Mouse (Mus musculus) heart, adult 2 months (tissue): ENCODE measurements at regions not wholly inside any gene's neighbourhood (a gene's known extent, or its start where the extent isn't known, plus 50 kb on each side); places are given as distances from the start of the nearest gene placed in this dataset.

Experiments used
- DNase-seq, 2 experiments: peaks; one replicate each; pipeline ENCODE4 v3.0.0; 2021
- H3K27ac ChIP-seq: fragments of 200-600 bp; 2 replicates; pipeline ENCODE4 v1.8.1; 2022
- H3K27me3 ChIP-seq: fragments of 200-500 bp; 2 replicates; pipeline ENCODE4 v1.6.1; 2012; ENCODE audit warnings: mild to moderate bottlenecking, low read length, inconsistent platforms, mixed read lengths; ENCODE audit not compliant: control insufficient read depth, insufficient read depth
- H3K36me3 ChIP-seq: fragments of 200-500 bp; 2 replicates; pipeline ENCODE4 v1.6.1; 2012; ENCODE audit warnings: low read length, inconsistent platforms; ENCODE audit not compliant: control insufficient read depth, insufficient read depth
- H3K4me1 ChIP-seq: fragments of 200-500 bp; 2 replicates; pipeline ENCODE4 v1.6.1; 2011; ENCODE audit warnings: low read length; ENCODE audit not compliant: control insufficient read depth, insufficient read depth
- H3K4me3 ChIP-seq: fragments of 200-600 bp; 2 replicates; pipeline ENCODE4 v1.8.1; 2022
- H3K79me2 ChIP-seq: fragments of 200-500 bp; replicated peaks from 2 replicates; pipeline ENCODE4 v1.6.1; 2012; ENCODE audit warnings: mild to moderate bottlenecking, inconsistent platforms, low read length, moderate library complexity, mixed read lengths; ENCODE audit not compliant: control insufficient read depth, insufficient read depth
- H3K9ac ChIP-seq: fragments of 200-500 bp; 2 replicates; pipeline ENCODE4 v1.6.1; 2012; ENCODE audit warnings: low read depth, mild to moderate bottlenecking, control low read depth, inconsistent platforms, low read length, mixed read lengths
- CTCF ChIP-seq: fragments of 200-600 bp; IDR thresholded peaks from 2 replicates; pipeline ENCODE4 v1.8.1; 2022; ENCODE audit warnings: antibody characterized with exemption, mild to moderate bottlenecking, moderate library complexity
- EP300 ChIP-seq: fragments of 200-500 bp; IDR thresholded peaks from 2 replicates; pipeline ENCODE4 v1.6.1; 2011; ENCODE audit warnings: low read depth, low read length, control low read depth; ENCODE audit not compliant: insufficient read depth
- POLR2A ChIP-seq: fragments of 200-500 bp; IDR thresholded peaks from 2 replicates; pipeline ENCODE4 v1.6.1; 2011; ENCODE audit warnings: mild to moderate bottlenecking, low read depth, low read length, control low read depth; ENCODE audit not compliant: insufficient read depth
- WGBS: fragments of 180-500 bp; shearing (Covaris S2); methylation state at CpG from one replicate; pipeline ENCODE4 v1.1.7; 2018; 5-methylcytosine and 5-hydroxymethylcytosine counted together
- intact Hi-C: fragments of 180-260 bp; cut with DNase I; formaldehyde crosslinking; loops from one replicate; pipeline ENCODE4 v1.15.1; 2025

GRCm38 (mm10) chr3:143659421-143659978 lies 545.5 kb downstream of the Lmo4 start:
- Histone ChIP-seq H3K27ac (no peak overlapping the region), H3K4me1 (no peaks in the 10 kb centered on the region), H3K4me3 (no peak overlapping the region), H3K27me3 (no peaks in the 10 kb centered on the region), H3K9ac (no peak overlapping the region), H3K36me3 (no peaks in the 10 kb centered on the region), H3K79me2 (no peaks in the 10 kb centered on the region; the same call in 1 of the 2 replicates)
- DNase-seq: no peak
- intact Hi-C loops: no loop called here
- TF ChIP-seq EP300: no peak
- no peak for TF ChIP-seq POLR2A
- 57% methylated on average over 8 of the region's 8 CpGs for WGBS

GRCm38 (mm10) chr3:143647237-143647636 lies 557.8 kb downstream of the Lmo4 start:
- H3K36me3 ChIP-seq: no peaks in the 10 kb centered on the region
- intact Hi-C loops: no loop called here
- no peaks in the 10 kb centered on the region for H3K4me1 ChIP-seq
- H3K79me2 ChIP-seq: no peaks in the 10 kb centered on the region
- H3K27ac ChIP-seq: no peak overlapping the region
- 86% methylated on average over 2 of the region's 2 CpGs for WGBS
- no peaks in the 10 kb centered on the region for H3K27me3 ChIP-seq
- no peak for DNase-seq
- H3K4me3 ChIP-seq: no peak overlapping the region
- TF ChIP-seq EP300 (no peak), POLR2A (no peak), CTCF (no peak)
- no peak overlapping the region for H3K9ac ChIP-seq

- no peaks in the 10 kb centered on the region for H3K4me1 ChIP-seq
- no peaks in the 10 kb centered on the region for H3K36me3 ChIP-seq
- DNase-seq: peak in 1 of 2 experiments; percentile 28
- H3K27ac ChIP-seq: no peak overlapping the region
- intact Hi-C loops: no loop called here
- TF ChIP-seq CTCF (no peak), POLR2A (no peak), EP300 (no peak)
- H3K4me3 ChIP-seq: no peak overlapping the region
- H3K79me2 ChIP-seq: no peaks in the 10 kb centered on the region
- H3K9ac ChIP-seq: no peak overlapping the region
- H3K27me3 ChIP-seq: no peaks in the 10 kb centered on the region
- WGBS: 44% methylated on average over 7 of the region's 7 CpGs
Measured at GRCm38 (mm10) chr3:143646836-143647235, 558.2 kb downstream of the Lmo4 start.

DNA sequence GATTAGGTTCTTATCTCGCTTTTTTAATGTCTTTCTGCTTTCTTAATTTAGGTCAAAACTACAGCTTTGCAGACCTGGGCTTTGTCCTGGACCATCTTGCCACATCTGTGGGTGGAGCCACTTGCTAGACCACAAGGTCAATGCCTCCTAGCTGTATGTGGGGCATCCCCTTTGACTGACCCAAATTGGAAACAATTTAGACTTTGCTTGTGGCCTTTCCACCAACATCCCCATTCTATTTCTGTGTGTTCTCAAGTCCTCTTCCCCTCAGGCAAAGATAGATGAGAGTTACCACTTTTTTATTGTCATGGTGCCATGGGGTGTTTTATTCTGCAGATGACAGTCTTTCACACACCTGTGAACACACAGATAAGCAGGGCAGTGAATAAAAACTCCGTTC lies 572.0 kb downstream of the Lmo4 start:
- WGBS: 53% methylated on average over 2 of the region's 2 CpGs

GRCm38 (mm10) chr3:143631183-143631582 lies 573.8 kb downstream of the Lmo4 start:
- TF ChIP-seq EP300 (no peak), CTCF (no peak), POLR2A (no peak)
- Histone ChIP-seq H3K36me3 (no peaks in the 10 kb centered on the region), H3K9ac (no peak overlapping the region), H3K27me3 (no peaks in the 10 kb centered on the region), H3K4me1 (no peaks in the 10 kb centered on the region), H3K4me3 (no peak overlapping the region), H3K27ac (no peak overlapping the region), H3K79me2 (no peaks in the 10 kb centered on the region)
- peak; percentile 28 to 45 for DNase-seq
- WGBS: 33% methylated on average over 10 of the region's 10 CpGs
- intact Hi-C loops: no loop called here

More for the DNA sequence above, 572.0 kb downstream of the Lmo4 start:
- no peak overlapping the region for H3K4me3 ChIP-seq
- no peaks in the 10 kb centered on the region for H3K4me1 ChIP-seq
- no peak overlapping the region for H3K9ac ChIP-seq
- intact Hi-C loops: no loop called here
- no peak for DNase-seq
- TF ChIP-seq POLR2A (no peak), EP300 (no peak), CTCF (no peak)
- H3K79me2 ChIP-seq: no peaks in the 10 kb centered on the region
- H3K27ac ChIP-seq: no peak overlapping the region
- no peaks in the 10 kb centered on the region for H3K27me3 ChIP-seq
- H3K36me3 ChIP-seq: no peaks in the 10 kb centered on the region

DNA sequence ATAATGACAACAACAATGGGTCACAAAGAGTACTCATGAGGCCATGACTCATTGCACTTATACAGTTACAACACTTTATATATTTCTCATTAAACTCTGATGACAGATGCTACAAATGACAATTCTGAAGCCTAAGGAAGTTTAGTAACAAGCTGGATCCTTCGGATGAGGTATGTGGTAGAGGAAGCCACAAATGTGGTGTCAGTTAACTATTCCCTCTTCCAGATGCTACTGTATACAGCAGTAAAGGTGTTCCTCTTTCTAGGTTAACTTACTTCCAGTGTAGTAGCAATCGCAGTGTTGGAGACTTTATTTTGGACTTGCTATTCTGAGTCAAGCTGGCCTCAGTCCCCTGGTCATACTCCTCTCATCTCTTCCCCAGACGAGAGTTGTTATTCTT lies 580.1 kb downstream of the Lmo4 start:
- Histone ChIP-seq H3K9ac (no peak overlapping the region), H3K36me3 (no peaks in the 10 kb centered on the region), H3K4me1 (no peaks in the 10 kb centered on the region), H3K4me3 (no peak overlapping the region), H3K27me3 (no peaks in the 10 kb centered on the region), H3K79me2 (no peaks in the 10 kb centered on the region), H3K27ac (no peak overlapping the region)
- no peak for DNase-seq
- intact Hi-C loops: no loop called here
- TF ChIP-seq CTCF (no peak), EP300 (no peak), POLR2A (no peak)
- WGBS: 69% methylated on average over 3 of the region's 3 CpGs
